Mouse (Mus musculus) embryonic fibroblast, embryonic 13.5 days (primary cell): ENCODE measurements around the gene Mkrn2.

ENCODE experiments used
- CTCF ChIP-seq: IDR thresholded peaks from 2 replicates; pipeline ENCODE4 v1.5.1; 2011; ENCODE audit warnings: mild to moderate bottlenecking, control low read depth, low read length, moderate library complexity, borderline replicate concordance; ENCODE audit not compliant: insufficient read depth
- POLR2A ChIP-seq: IDR thresholded peaks from 2 replicates; pipeline ENCODE4 v1.6.1; 2011; ENCODE audit warnings: low read depth, mild to moderate bottlenecking, control low read depth, low read length, moderate library complexity

GRCm38 (mm10) chr6:115583430-115584125, 18.1 kb upstream of the Mkrn2 start:
- no peak for TF ChIP-seq POLR2A
- TF ChIP-seq CTCF, result no peak
